Mouse (Mus musculus): ENCODE results near the gene St14. TPM values are rescaled to one million over a fixed set of nuclear protein-coding genes. Genes with fewer than 3 reads are reported as not detected.

St14 gene
- total and polyA plus RNA-seq, 3 experiments = 0.08 to 0.19 TPM; not detected in 1

- Histone ChIP-seq H3K79me2 (ENCODE audit: control insufficient read depth, insufficient read depth, low read length, poor library complexity) (no peaks in the 10 kb centered on the region; the same call in 1 of the 2 replicates), H3K9ac (ENCODE audit: control insufficient read depth, low read depth, low read length, poor library complexity, severe bottlenecking) (no peak overlapping the region), H3K9me3 (replicated peaks; ENCODE audit: insufficient read depth, low read length) (no peaks in the 10 kb centered on the region), H3K4me1 (ENCODE audit: control insufficient read depth in 1 of 2, insufficient read depth in 2 of 2, low read length in 2 of 2) (peaks cover 0 to 12% of the 10 kb centered on the region in 2 experiments; a peak in 2 of 4 replicates), H3K36me3 (ENCODE audit: control insufficient read depth in 1 of 2, insufficient read depth in 2 of 2, low read length in 2 of 2) (no peaks in the 10 kb centered on the region), H3K4me3 (ENCODE audit: control insufficient read depth in 1 of 2, insufficient read depth in 1 of 2, low read depth in 2 of 2, low read length in 2 of 2) (no peak overlapping the region), H3K27me3 (ENCODE audit: control insufficient read depth in 1 of 2, insufficient read depth in 2 of 2, low read length in 2 of 2) (peaks cover 0 to 2% of the 10 kb centered on the region in 2 experiments; a peak in 2 of 4 replicates), H3K27ac (ENCODE audit: control insufficient read depth, low read depth, low read length) (no peak overlapping the region)
- TF ChIP-seq TCF12 (IDR thresholded peaks at IDR 0.05; ENCODE audit: low read depth, low read length) = no peak
- no peak for TF ChIP-seq NRF1 (IDR thresholded peaks at IDR 0.05; ENCODE audit: insufficient read depth, low read depth, low read length, poor library complexity, severe bottlenecking)
- no peak for TF ChIP-seq E2F4 (IDR thresholded peaks at IDR 0.05; ENCODE audit: borderline replicate concordance, low read depth, low read length)
- TF ChIP-seq NELFE (IDR thresholded peaks at IDR 0.05; ENCODE audit: low read depth, low read length) = no peak
- no peak for TF ChIP-seq MAX (IDR thresholded peaks at IDR 0.05; ENCODE audit: low read length)
- no peak for TF ChIP-seq CHD2 (IDR thresholded peaks at IDR 0.05; ENCODE audit: low read length)
- TF ChIP-seq ZMIZ1 (IDR thresholded peaks at IDR 0.05; ENCODE audit: low read depth, low read length) = no peak
- no peak for TF ChIP-seq MYC (IDR thresholded peaks at IDR 0.05; ENCODE audit: low read depth, low read length)
- TF ChIP-seq MAFK (IDR thresholded peaks at IDR 0.05; ENCODE audit: borderline replicate concordance, low read depth, low read length) = no peak
- no peak for TF ChIP-seq EP300 (IDR thresholded peaks at IDR 0.05; ENCODE audit: low read depth in 1 of 2, low read length in 2 of 2)
- no peak for TF ChIP-seq ZNF384 (IDR thresholded peaks at IDR 0.05; ENCODE audit: low read depth, low read length)
- no peak for TF ChIP-seq MAZ (IDR thresholded peaks at IDR 0.05; ENCODE audit: low read depth, low read length)
- TF ChIP-seq RAD21 (IDR thresholded peaks at IDR 0.05; ENCODE audit: low read depth, low read length) = no peak
- no peak for TF ChIP-seq MXI1 (IDR thresholded peaks at IDR 0.05; ENCODE audit: low read depth, low read length)
- no peak for TF ChIP-seq MYB (IDR thresholded peaks at IDR 0.05; ENCODE audit: low read depth, low read length)
- TF ChIP-seq CHD1 (IDR thresholded peaks at IDR 0.05; ENCODE audit: low read depth, low read length) = no peak
- TF ChIP-seq GABPA (IDR thresholded peaks at IDR 0.05; ENCODE audit: low read depth, low read length) = no peak
- no peak for TF ChIP-seq POLR2AphosphoS5 (IDR thresholded peaks at IDR 0.05; ENCODE audit: borderline replicate concordance, low read depth, low read length)
- TF ChIP-seq JUND (IDR thresholded peaks at IDR 0.05; ENCODE audit: low read depth, low read length) = no peak
- no peak for TF ChIP-seq ZC3H11A (IDR thresholded peaks at IDR 0.05; ENCODE audit: low read depth, low read length)
- no peak for DNase-seq (ENCODE audit: low read depth, low spot score)
Observed at GRCm38 (mm10) chr9:31126079-31126478, 5.6 kb downstream of the St14 start.

- TF ChIP-seq RCOR1 (IDR thresholded peaks at IDR 0.05; ENCODE audit: low read depth, low read length) (no peak), MYC (IDR thresholded peaks at IDR 0.05; ENCODE audit: low read depth, low read length) (no peak), POLR2A (IDR thresholded peaks at IDR 0.05; ENCODE audit: control insufficient read depth in 1 of 2, insufficient read depth in 1 of 2, low read depth in 1 of 2, low read length in 2 of 2, poor library complexity in 1 of 2) (no peak), HCFC1 (IDR thresholded peaks at IDR 0.05; ENCODE audit: low read depth, low read length) (no peak), EP300 (IDR thresholded peaks at IDR 0.05; ENCODE audit: low read depth in 1 of 2, low read length in 2 of 2) (no peak), MAFK (IDR thresholded peaks at IDR 0.05; ENCODE audit: borderline replicate concordance, low read depth, low read length) (no peak), USF2 (IDR thresholded peaks at IDR 0.05; ENCODE audit: borderline replicate concordance in 1 of 2, insufficient read depth in 1 of 2, low read depth in 1 of 2, low read length in 2 of 2) (no peak), GATA1 (IDR thresholded peaks at IDR 0.05; ENCODE audit: low read depth, low read length) (no peak), TCF12 (IDR thresholded peaks at IDR 0.05; ENCODE audit: low read depth, low read length) (no peak), CHD1 (IDR thresholded peaks at IDR 0.05; ENCODE audit: low read depth, low read length) (no peak), TBP (IDR thresholded peaks at IDR 0.05; ENCODE audit: low read depth, low read length) (no peak), ELF1 (IDR thresholded peaks at IDR 0.05; ENCODE audit: low read depth, low read length) (no peak), POLR2AphosphoS5 (IDR thresholded peaks at IDR 0.05; ENCODE audit: borderline replicate concordance, low read depth, low read length) (no peak), JUND (IDR thresholded peaks at IDR 0.05; ENCODE audit: low read depth, low read length) (no peak), BHLHE40 (IDR thresholded peaks at IDR 0.05; ENCODE audit: borderline replicate concordance, low read depth, low read length) (no peak), MYB (IDR thresholded peaks at IDR 0.05; ENCODE audit: low read depth, low read length) (no peak), ETS1 (IDR thresholded peaks at IDR 0.05; ENCODE audit: low read depth, low read length) (no peak)
- Histone ChIP-seq H3K9ac (ENCODE audit: control insufficient read depth, low read depth, low read length, poor library complexity, severe bottlenecking) (no peak overlapping the region), H3K27me3 (ENCODE audit: control insufficient read depth in 1 of 2, insufficient read depth in 2 of 2, low read length in 2 of 2) (no peaks in the 10 kb centered on the region; a peak in 2 of 4 replicates), H3K27ac (ENCODE audit: control insufficient read depth, low read depth, low read length) (no peak overlapping the region), H3K79me2 (ENCODE audit: control insufficient read depth, insufficient read depth, low read length, poor library complexity) (no peaks in the 10 kb centered on the region), H3K4me1 (ENCODE audit: control insufficient read depth in 1 of 2, insufficient read depth in 2 of 2, low read length in 2 of 2) (no peaks in the 10 kb centered on the region), H3K36me3 (ENCODE audit: control insufficient read depth in 1 of 2, insufficient read depth in 2 of 2, low read length in 2 of 2) (no peaks in the 10 kb centered on the region), H3K4me3 (ENCODE audit: control insufficient read depth in 1 of 2, insufficient read depth in 1 of 2, low read depth in 2 of 2, low read length in 2 of 2) (no peak overlapping the region), H3K9me3 (replicated peaks; ENCODE audit: insufficient read depth, low read length) (no peaks in the 10 kb centered on the region)
- no peak for DNase-seq (ENCODE audit: low read depth, low spot score)
Observed at GRCm38 (mm10) chr9:31122464-31123030, 9.1 kb downstream of the St14 start.

Measured in MEL (cell line).